Comparison of ENCODE assay signal across 31 mouse cellular contexts in the genomic region with DNA sequence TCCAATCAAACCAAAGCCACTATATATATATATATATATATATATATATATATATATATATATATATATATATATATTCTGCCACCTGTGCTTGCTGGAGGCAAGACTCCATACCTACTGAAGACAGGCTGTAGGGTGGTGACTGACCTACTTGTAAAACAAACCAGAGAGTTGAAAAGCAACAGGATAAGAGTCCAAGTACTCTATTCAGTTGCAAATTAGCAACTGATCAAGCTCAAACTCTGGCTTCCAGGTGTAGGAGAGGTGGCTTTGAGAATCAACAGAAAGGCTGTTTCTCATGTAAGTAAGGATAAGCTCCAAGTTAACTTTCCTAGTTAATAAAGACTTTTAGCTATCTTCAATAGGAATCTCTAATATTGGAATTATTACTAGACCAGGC.
"Had no signal": no experiment of that assay in that cellular context is flagged by ENCODE, and none has a peak within 500 bp of the region (broad histone marks: within the 10 kb centered on the region; RNA-seq: fewer than 3 reads in every experiment).

No protein-coding gene starts in this region.

- H3K9me3 ChIP-seq: limb, embryonic 10.5 days; limb, embryonic 12.5 days; limb, embryonic 13.5 days; limb, embryonic 15.5 days; liver, embryonic 12.5 days; liver, embryonic 13.5 days; liver, embryonic 15.5 days; lung, embryonic 15.5 days; midbrain, embryonic 10.5 days; midbrain, embryonic 12.5 days; midbrain, embryonic 13.5 days; midbrain, embryonic 15.5 days had no signal

- H3K4me1 ChIP-seq: limb, embryonic 10.5 days; limb, embryonic 12.5 days; limb, embryonic 13.5 days; limb, embryonic 15.5 days; liver, embryonic 12.5 days; liver, embryonic 13.5 days; liver, embryonic 15.5 days; lung, embryonic 15.5 days; megakaryocyte, embryonic 14.5 days; midbrain, embryonic 10.5 days; midbrain, embryonic 12.5 days; midbrain, embryonic 13.5 days; midbrain, embryonic 15.5 days had no signal

- H3K4me3 ChIP-seq: limb, embryonic 10.5 days; limb, embryonic 12.5 days; limb, embryonic 13.5 days; limb, embryonic 15.5 days; liver, embryonic 12.5 days; liver, embryonic 13.5 days; liver, embryonic 15.5 days; lung, embryonic 15.5 days; megakaryocyte, embryonic 14.5 days; midbrain, embryonic 10.5 days; midbrain, embryonic 12.5 days; midbrain, embryonic 13.5 days; midbrain, embryonic 15.5 days; myocyte had no signal

- H3K9ac ChIP-seq: limb, embryonic 12.5 days; limb, embryonic 13.5 days; limb, embryonic 15.5 days; liver, embryonic 12.5 days; liver, embryonic 13.5 days; liver, embryonic 14.5 days; liver, embryonic 15.5 days; liver, postnatal 0 days; lung, embryonic 14.5 days; lung, embryonic 15.5 days; midbrain, embryonic 12.5 days; midbrain, embryonic 13.5 days; midbrain, embryonic 15.5 days had no signal

- H3K27me3 ChIP-seq: limb, embryonic 12.5 days; limb, embryonic 13.5 days; limb, embryonic 15.5 days; liver, embryonic 12.5 days; liver, embryonic 13.5 days; liver, embryonic 15.5 days; lung, embryonic 15.5 days; megakaryocyte, embryonic 14.5 days; midbrain, embryonic 12.5 days; midbrain, embryonic 13.5 days; midbrain, embryonic 15.5 days had no signal

- DNase-seq: left cerebral cortex, postnatal 4 days; liver; liver, embryonic 13.5 days; liver, postnatal 0 days; lung, adult 18-20 months; lung, adult 2 months; lung, embryonic 14.5 days; lung, postnatal 10 days; lung, postnatal 14 days; lung, postnatal 36 days; lung, postnatal 4 days; midbrain, embryonic 14.5 days had no signal

- H3K27ac ChIP-seq: limb, embryonic 10.5 days; limb, embryonic 12.5 days; limb, embryonic 13.5 days; limb, embryonic 15.5 days; liver, embryonic 12.5 days; liver, embryonic 13.5 days; liver, embryonic 14.5 days; liver, embryonic 15.5 days; lung, embryonic 15.5 days; macrophage; midbrain, embryonic 10.5 days; midbrain, embryonic 12.5 days; midbrain, embryonic 13.5 days; midbrain, embryonic 15.5 days had no signal

- ATAC-seq: liver, embryonic 12.5 days; liver, postnatal 0 days; lung, postnatal 0 days; midbrain, embryonic 13.5 days; midbrain, embryonic 15.5 days; midbrain, embryonic 16.5 days had no signal

- H3K4me2 ChIP-seq: limb, embryonic 12.5 days; limb, embryonic 13.5 days; limb, embryonic 15.5 days; liver, embryonic 11.5 days; liver, embryonic 12.5 days; liver, embryonic 13.5 days; liver, embryonic 15.5 days; lung, embryonic 14.5 days; lung, embryonic 15.5 days; midbrain, embryonic 11.5 days; midbrain, embryonic 12.5 days; midbrain, embryonic 13.5 days; midbrain, embryonic 15.5 days had no signal

- H3K36me3 ChIP-seq: limb, embryonic 10.5 days; limb, embryonic 12.5 days; limb, embryonic 13.5 days; limb, embryonic 15.5 days; liver, embryonic 12.5 days; liver, embryonic 13.5 days; liver, embryonic 15.5 days; lung, embryonic 15.5 days; midbrain, embryonic 10.5 days; midbrain, embryonic 12.5 days; midbrain, embryonic 13.5 days; midbrain, embryonic 15.5 days had no signal
